Mouse (Mus musculus): Measurements from ENCODE around the gene H2-T3. TPM values are rescaled to one million over a fixed set of nuclear protein-coding genes. Genes with fewer than 3 reads are reported as not detected.

H2-T3 gene
- polyA plus RNA-seq, 1 experiment = 0.64 TPM

- Histone ChIP-seq H3K9me3 (replicated peaks; ENCODE audit: control insufficient read depth, insufficient read depth, low read length, poor library complexity, severe bottlenecking) (no peaks in the 10 kb centered on the region), H3K36me3 (ENCODE audit: control insufficient read depth, insufficient read depth, low read length, poor library complexity, severe bottlenecking) (no peaks in the 10 kb centered on the region), H3K4me1 (ENCODE audit: control insufficient read depth, insufficient read depth, low read length) (no peaks in the 10 kb centered on the region), H3K27me3 (ENCODE audit: control insufficient read depth, insufficient read depth, low read length, poor library complexity, severe bottlenecking) (peaks cover 2% of the 10 kb centered on the region), H3K27ac (ENCODE audit: insufficient read depth, low read length) (no peak overlapping the region), H3K4me3 (ENCODE audit: low read depth, low read length) (peak overlapping the region; percentile 59), H3K9ac (ENCODE audit: low read depth, poor library complexity, severe bottlenecking) (peak overlapping the region; percentile 39)
- TF ChIP-seq CTCF (IDR thresholded peaks at IDR 0.05; ENCODE audit: low read depth, low read length) = no peak
- TF ChIP-seq EP300 (IDR thresholded peaks at IDR 0.05; ENCODE audit: insufficient read depth, low read depth, low read length) = no peak
- TF ChIP-seq POLR2A (IDR thresholded peaks at IDR 0.05; ENCODE audit: insufficient read depth, low read length) = no peak
These were observed 15.8 kb upstream of the H2-T3 start for GRCm38 (mm10) chr17:36205862-36206261.

- Histone ChIP-seq H3K27me3 (ENCODE audit: control insufficient read depth, insufficient read depth, low read length, poor library complexity, severe bottlenecking) (peaks cover 2% of the 10 kb centered on the region), H3K9me3 (replicated peaks; ENCODE audit: control insufficient read depth, insufficient read depth, low read length, poor library complexity, severe bottlenecking) (no peaks in the 10 kb centered on the region), H3K27ac (ENCODE audit: insufficient read depth, low read length) (no peak overlapping the region), H3K4me1 (ENCODE audit: control insufficient read depth, insufficient read depth, low read length) (no peaks in the 10 kb centered on the region), H3K36me3 (ENCODE audit: control insufficient read depth, insufficient read depth, low read length, poor library complexity, severe bottlenecking) (no peaks in the 10 kb centered on the region), H3K4me3 (ENCODE audit: low read depth, low read length) (peak overlapping the region; percentile 59), H3K9ac (ENCODE audit: low read depth, poor library complexity, severe bottlenecking) (peak overlapping the region; percentile 39)
- no peak for TF ChIP-seq EP300 (IDR thresholded peaks at IDR 0.05; ENCODE audit: insufficient read depth, low read depth, low read length)
- TF ChIP-seq POLR2A (IDR thresholded peaks at IDR 0.05; ENCODE audit: insufficient read depth, low read length) = no peak
- TF ChIP-seq CTCF (IDR thresholded peaks at IDR 0.05; ENCODE audit: low read depth, low read length) = no peak
These were observed 15.4 kb upstream of the H2-T3 start for GRCm38 (mm10) chr17:36205456-36205855.

- peaks cover 2% of the 10 kb centered on the region for H3K27me3 ChIP-seq (ENCODE audit: control insufficient read depth, insufficient read depth, low read length, poor library complexity, severe bottlenecking)
- no peak for TF ChIP-seq EP300 (IDR thresholded peaks at IDR 0.05; ENCODE audit: insufficient read depth, low read depth, low read length)
- no peak for TF ChIP-seq CTCF (IDR thresholded peaks at IDR 0.05; ENCODE audit: low read depth, low read length)
- no peak for TF ChIP-seq POLR2A (IDR thresholded peaks at IDR 0.05; ENCODE audit: insufficient read depth, low read length)
- no peaks in the 10 kb centered on the region for H3K36me3 ChIP-seq (ENCODE audit: control insufficient read depth, insufficient read depth, low read length, poor library complexity, severe bottlenecking)
- no peak overlapping the region for H3K9ac ChIP-seq (ENCODE audit: low read depth, poor library complexity, severe bottlenecking)
- H3K9me3 ChIP-seq (replicated peaks; ENCODE audit: control insufficient read depth, insufficient read depth, low read length, poor library complexity, severe bottlenecking) = no peaks in the 10 kb centered on the region
- no peaks in the 10 kb centered on the region for H3K4me1 ChIP-seq (ENCODE audit: control insufficient read depth, insufficient read depth, low read length)
- H3K4me3 ChIP-seq (ENCODE audit: low read depth, low read length) = no peak overlapping the region
- H3K27ac ChIP-seq (ENCODE audit: insufficient read depth, low read length) = no peak overlapping the region
These were observed 11.8 kb upstream of the H2-T3 start for GRCm38 (mm10) chr17:36201851-36202250.

- Histone ChIP-seq H3K27ac (ENCODE audit: insufficient read depth, low read length) (no peak overlapping the region), H3K9me3 (replicated peaks; ENCODE audit: control insufficient read depth, insufficient read depth, low read length, poor library complexity, severe bottlenecking) (no peaks in the 10 kb centered on the region), H3K36me3 (ENCODE audit: control insufficient read depth, insufficient read depth, low read length, poor library complexity, severe bottlenecking) (no peaks in the 10 kb centered on the region), H3K27me3 (ENCODE audit: control insufficient read depth, insufficient read depth, low read length, poor library complexity, severe bottlenecking) (no peaks in the 10 kb centered on the region), H3K9ac (ENCODE audit: low read depth, poor library complexity, severe bottlenecking) (no peak overlapping the region), H3K4me1 (ENCODE audit: control insufficient read depth, insufficient read depth, low read length) (no peaks in the 10 kb centered on the region), H3K4me3 (ENCODE audit: low read depth, low read length) (no peak overlapping the region)
- TF ChIP-seq CTCF (IDR thresholded peaks at IDR 0.05; ENCODE audit: low read depth, low read length) = peak; percentile 96
- TF ChIP-seq POLR2A (IDR thresholded peaks at IDR 0.05; ENCODE audit: insufficient read depth, low read length) = no peak
- TF ChIP-seq EP300 (IDR thresholded peaks at IDR 0.05; ENCODE audit: insufficient read depth, low read depth, low read length) = 0 out of 2 replicates have a peak, but pooled peaks have one; percentile 24
These were observed 8.2 kb upstream of the H2-T3 start for GRCm38 (mm10) chr17:36198317-36198716.

- Histone ChIP-seq H3K27me3 (ENCODE audit: control insufficient read depth, insufficient read depth, low read length, poor library complexity, severe bottlenecking) (no peaks in the 10 kb centered on the region), H3K4me1 (ENCODE audit: control insufficient read depth, insufficient read depth, low read length) (peaks cover 2% of the 10 kb centered on the region), H3K4me3 (ENCODE audit: low read depth, low read length) (no peak overlapping the region), H3K9ac (ENCODE audit: low read depth, poor library complexity, severe bottlenecking) (no peak overlapping the region), H3K27ac (ENCODE audit: insufficient read depth, low read length) (no peak overlapping the region), H3K9me3 (replicated peaks; ENCODE audit: control insufficient read depth, insufficient read depth, low read length, poor library complexity, severe bottlenecking) (no peaks in the 10 kb centered on the region), H3K36me3 (ENCODE audit: control insufficient read depth, insufficient read depth, low read length, poor library complexity, severe bottlenecking) (no peaks in the 10 kb centered on the region)
- TF ChIP-seq POLR2A (IDR thresholded peaks at IDR 0.05; ENCODE audit: insufficient read depth, low read length) = no peak
- TF ChIP-seq CTCF (IDR thresholded peaks at IDR 0.05; ENCODE audit: low read depth, low read length) = no peak
- no peak for TF ChIP-seq EP300 (IDR thresholded peaks at IDR 0.05; ENCODE audit: insufficient read depth, low read depth, low read length)
These were observed 4.4 kb upstream of the H2-T3 start for GRCm38 (mm10) chr17:36194471-36194870.

GRCm38 (mm10) chr17:36193546-36194141 is 3.6 kb upstream of the H2-T3 start:
- no peak for TF ChIP-seq POLR2A (IDR thresholded peaks at IDR 0.05; ENCODE audit: insufficient read depth, low read length)
- TF ChIP-seq EP300 (IDR thresholded peaks at IDR 0.05; ENCODE audit: insufficient read depth, low read depth, low read length) = no peak
- peak; percentile 94 for TF ChIP-seq CTCF (IDR thresholded peaks at IDR 0.05; ENCODE audit: low read depth, low read length)
- Histone ChIP-seq H3K9me3 (replicated peaks; ENCODE audit: control insufficient read depth, insufficient read depth, low read length, poor library complexity, severe bottlenecking) (no peaks in the 10 kb centered on the region), H3K4me3 (ENCODE audit: low read depth, low read length) (no peak overlapping the region), H3K27me3 (ENCODE audit: control insufficient read depth, insufficient read depth, low read length, poor library complexity, severe bottlenecking) (no peaks in the 10 kb centered on the region), H3K27ac (ENCODE audit: insufficient read depth, low read length) (no peak overlapping the region), H3K4me1 (ENCODE audit: control insufficient read depth, insufficient read depth, low read length) (peaks cover 2% of the 10 kb centered on the region), H3K9ac (ENCODE audit: low read depth, poor library complexity, severe bottlenecking) (no peak overlapping the region), H3K36me3 (ENCODE audit: control insufficient read depth, insufficient read depth, low read length, poor library complexity, severe bottlenecking) (no peaks in the 10 kb centered on the region)

Measured in ES-Bruce4 (cell line).